Mouse (Mus musculus) layer of hippocampus, adult 11-12 months (tissue): ENCODE data around the gene Zfp423.
A peak's percentile ranks its signal among the peaks of the same experiment; 100 is the strongest.

Experiments used
- DNase-seq: peaks from one replicate; pipeline ENCODE4 v3.0.0; 2022; ENCODE audit warnings: low spot score

Gene Zfp423

GRCm38 (mm10) chr8:87959320-87959920 is at the start of gene Zfp423:
Gene Zfp423 (minus strand): TSS chr8:87959595.
- no peak for DNase-seq

- no peak for DNase-seq
Observed at GRCm38 (mm10) chr8:88006811-88007210, 47.4 kb upstream of the Zfp423 start.

- DNase-seq = no peak
Observed at GRCm38 (mm10) chr8:87984778-87985177, 25.4 kb upstream of the Zfp423 start.

- DNase-seq = no peak
Observed at GRCm38 (mm10) chr8:87984032-87984431, 24.6 kb upstream of the Zfp423 start.

GRCm38 (mm10) chr8:87982936-87983335 is 23.5 kb upstream of the Zfp423 start:
- no peak for DNase-seq

- DNase-seq = no peak
Observed at GRCm38 (mm10) chr8:87975466-87975809, 16.0 kb upstream of the Zfp423 start.

GRCm38 (mm10) chr8:87974759-87975465 is 15.5 kb upstream of the Zfp423 start:
- DNase-seq = no peak

GRCm38 (mm10) chr8:87974122-87974758 is 14.8 kb upstream of the Zfp423 start:
- DNase-seq = no peak

GRCm38 (mm10) chr8:87967866-87968620 is 8.6 kb upstream of the Zfp423 start:
- DNase-seq = no peak

- DNase-seq = no peak
Observed at GRCm38 (mm10) chr8:87967057-87967820, 7.8 kb upstream of the Zfp423 start.

- DNase-seq = no peak
Observed at GRCm38 (mm10) chr8:87962514-87963225, 3.3 kb upstream of the Zfp423 start.

GRCm38 (mm10) chr8:87961680-87962513 is 2.5 kb upstream of the Zfp423 start:
- peak; percentile 34 for DNase-seq

GRCm38 (mm10) chr8:87961108-87961507 is 1.7 kb upstream of the Zfp423 start:
- no peak for DNase-seq

- DNase-seq = peak; percentile 71
Observed at GRCm38 (mm10) chr8:87960061-87960749, 810 bp upstream of the Zfp423 start.

- peak; percentile 45 for DNase-seq
Observed at GRCm38 (mm10) chr8:87958451-87959319, 710 bp downstream of the Zfp423 start.

GRCm38 (mm10) chr8:87957871-87958450 is 1.4 kb downstream of the Zfp423 start:
- DNase-seq = no peak

- DNase-seq = no peak
Observed at GRCm38 (mm10) chr8:87956001-87956400, 3.4 kb downstream of the Zfp423 start.

- no peak for DNase-seq
Observed at GRCm38 (mm10) chr8:87953473-87953872, 5.9 kb downstream of the Zfp423 start.
